Mouse (Mus musculus) cerebellum, postnatal 4 days (tissue): Measurements from ENCODE around the gene Hoxb7.

Source experiments
- DNase-seq, 2 experiments: peaks; one replicate each; pipeline ENCODE4 v3.0.0; 2022; ENCODE audit warnings: low spot score in 2 of 2, mixed read lengths in 1 of 2

The Hoxb7 gene

GRCm38 (mm10) chr11:96299781-96300180 is 13.4 kb downstream of the Hoxb7 start:
- DNase-seq: no peak

- DNase-seq: no peak
These were observed 14.1 kb downstream of the Hoxb7 start for GRCm38 (mm10) chr11:96300354-96301063.

GRCm38 (mm10) chr11:96301064-96301431 is 14.6 kb downstream of the Hoxb7 start:
- DNase-seq: no peak

- DNase-seq: no peak
These were observed 15.4 kb downstream of the Hoxb7 start for GRCm38 (mm10) chr11:96301837-96302236.

- no peak for DNase-seq
These were observed 16.1 kb downstream of the Hoxb7 start for GRCm38 (mm10) chr11:96302381-96303150.

GRCm38 (mm10) chr11:96303151-96304099 is 17.0 kb downstream of the Hoxb7 start, which contains the start of gene Hoxb5:
Gene Hoxb5 (plus strand): TSS chr11:96303336.
- DNase-seq: peak; percentile 71 to 81

- DNase-seq: no peak
These were observed 18.2 kb downstream of the Hoxb7 start for GRCm38 (mm10) chr11:96304381-96305195.

GRCm38 (mm10) chr11:96305505-96306182 is 19.2 kb downstream of the Hoxb7 start:
- DNase-seq: no peak

- DNase-seq: no peak
These were observed 19.9 kb downstream of the Hoxb7 start for GRCm38 (mm10) chr11:96306183-96306907.

- DNase-seq: no peak
These were observed 20.5 kb downstream of the Hoxb7 start for GRCm38 (mm10) chr11:96306908-96307269.

GRCm38 (mm10) chr11:96308763-96309162 is 22.3 kb downstream of the Hoxb7 start:
- DNase-seq: no peak

- DNase-seq: no peak
These were observed 22.9 kb downstream of the Hoxb7 start for GRCm38 (mm10) chr11:96309288-96309687.

- DNase-seq: no peak
These were observed 23.9 kb downstream of the Hoxb7 start for GRCm38 (mm10) chr11:96310183-96310938.

- DNase-seq: no peak
These were observed 24.7 kb downstream of the Hoxb7 start for GRCm38 (mm10) chr11:96311097-96311496.

GRCm38 (mm10) chr11:96311520-96312417 is 25.3 kb downstream of the Hoxb7 start:
- peak; percentile 35 to 52 for DNase-seq

- no peak for DNase-seq
These were observed 26.7 kb downstream of the Hoxb7 start for GRCm38 (mm10) chr11:96313134-96313533.

GRCm38 (mm10) chr11:96313806-96314428 is 27.5 kb downstream of the Hoxb7 start:
- no peak for DNase-seq
